Mouse (Mus musculus) thymus, adult 2 months (tissue): ENCODE results near the gene Ccdc6.

Source experiments
- CTCF ChIP-seq: fragments of 200-500 bp; IDR thresholded peaks from 2 replicates; pipeline ENCODE4 v1.5.1; 2012; ENCODE audit warnings: mild to moderate bottlenecking, control low read depth, low read length, moderate library complexity, borderline replicate concordance; ENCODE audit not compliant: control insufficient read depth, poor library complexity, insufficient read depth; ENCODE audit errors: extremely low read depth
- POLR2A ChIP-seq: fragments of 200-500 bp; IDR thresholded peaks from 2 replicates; pipeline ENCODE4 v1.6.1; 2012; ENCODE audit warnings: mild to moderate bottlenecking, low read length, control low read depth, moderate library complexity; ENCODE audit not compliant: control insufficient read depth, poor library complexity, insufficient read depth; ENCODE audit errors: extremely low read depth

DNA sequence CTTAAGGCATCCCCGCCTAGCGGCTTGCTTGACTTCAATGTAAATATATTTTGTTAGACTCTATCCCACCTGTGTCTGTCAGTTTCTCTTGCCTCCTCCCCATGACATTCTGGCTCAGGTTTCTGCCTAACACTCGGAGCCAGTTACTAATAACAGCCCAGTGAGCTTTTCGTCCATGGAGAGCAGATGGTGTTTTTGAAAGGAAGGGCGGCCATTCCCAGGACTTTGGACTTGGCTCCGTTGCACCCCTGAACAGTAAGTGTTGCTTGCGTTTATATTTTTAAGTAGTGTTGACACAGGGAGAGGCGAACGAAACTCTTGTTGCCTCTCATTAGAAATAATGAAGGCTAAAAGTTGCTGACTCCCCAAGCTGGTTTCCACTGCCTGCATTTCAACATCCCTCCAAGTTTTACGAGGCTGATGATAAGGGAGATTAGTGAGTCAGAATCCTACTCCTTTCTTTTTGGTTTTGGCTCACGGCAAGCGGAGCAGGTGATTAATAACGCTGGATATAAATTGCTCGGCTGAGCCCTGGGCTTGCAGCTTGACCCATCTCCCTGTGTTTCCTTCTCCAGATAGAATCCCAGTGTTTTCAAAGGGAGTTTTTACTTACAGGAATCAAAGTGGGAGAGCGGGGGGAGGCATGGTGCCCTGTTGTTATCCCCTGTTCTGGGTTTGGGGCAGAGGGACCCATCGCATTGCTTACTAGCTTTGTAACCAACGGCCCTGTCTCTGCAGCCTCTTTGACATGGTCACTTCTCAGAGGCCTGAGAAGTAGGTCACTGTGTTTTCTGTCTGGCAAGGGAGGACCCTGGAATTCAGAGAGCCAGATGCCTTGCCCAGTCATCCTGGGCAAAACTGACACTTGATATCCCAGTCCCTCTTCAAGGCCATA lies 107.8 kb downstream of the Ccdc6 start, which contains the start of gene Mrln:
- TF ChIP-seq POLR2A (no peak), CTCF (no peak)
